Mouse (Mus musculus): ENCODE measurements at regions not wholly inside any gene's neighbourhood (a gene's known extent, or its start where the extent isn't known, plus 50 kb on each side); places are given as distances from the start of the nearest gene placed in this dataset.

- Histone ChIP-seq H3K27me3 (ENCODE audit: control insufficient read depth, insufficient read depth, low read length) (no peaks in the 10 kb centered on the region), H3K4me3 (replicated peaks; ENCODE audit: low read length) (no peak overlapping the region), H3K4me1 (replicated peaks; ENCODE audit: control insufficient read depth, insufficient read depth, low read length) (no peaks in the 10 kb centered on the region), H3K9me3 (ENCODE audit: control insufficient read depth, low read length) (0 out of 2 replicates have a peak, but pooled peaks cover 8% of the 10 kb centered on the region), H3K27ac (no peak overlapping the region), H3K36me3 (replicated peaks; ENCODE audit: control insufficient read depth, insufficient read depth) (no peaks in the 10 kb centered on the region), H3K9ac (no peak overlapping the region), H3K4me2 (replicated peaks) (no peak overlapping the region)
- ATAC-seq (ENCODE audit: low FRiP score) (no peak), DNase-seq (ENCODE audit: low spot score) (no peak)
- 72% methylated on average over 2 of the region's 2 CpGs for WGBS
Observed at GRCm38 (mm10) chr6:18633540-18634200, 119.0 kb upstream of the Cttnbp2 start.

DNA sequence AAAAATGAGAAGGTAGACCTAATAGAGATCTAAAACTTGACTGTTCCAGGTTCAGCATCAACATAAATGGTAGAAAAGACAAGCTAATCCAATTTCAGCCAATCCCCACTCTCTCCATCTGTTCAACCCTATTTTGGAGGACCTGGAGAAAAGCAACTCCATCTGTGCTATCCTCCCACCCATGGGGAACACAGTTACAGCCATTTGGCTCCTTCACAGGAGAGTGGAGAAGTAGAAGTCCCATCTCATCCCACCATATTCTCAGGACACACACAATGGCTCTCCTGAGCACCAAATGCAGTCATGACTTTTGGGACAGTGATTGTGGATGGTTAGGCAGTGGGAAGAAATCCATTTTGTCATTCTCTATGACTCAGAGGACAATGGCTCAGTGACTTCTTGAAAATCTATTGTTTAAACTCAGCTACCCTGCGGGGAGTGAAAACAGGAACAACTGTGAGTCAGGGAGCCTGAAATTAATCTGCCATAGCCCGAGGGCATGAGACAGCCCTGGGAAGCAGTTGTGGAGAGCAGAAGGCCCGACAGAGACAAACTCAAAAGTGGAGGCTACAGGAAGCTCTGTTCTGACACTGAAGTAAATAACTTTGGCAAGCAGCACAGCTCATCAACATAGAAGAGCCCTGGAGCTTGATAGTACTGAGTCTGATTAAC lies 125.2 kb upstream of the Cttnbp2 start:
- Histone ChIP-seq H3K27me3 (ENCODE audit: control insufficient read depth, insufficient read depth, low read length) (no peaks in the 10 kb centered on the region), H3K9me3 (ENCODE audit: control insufficient read depth, low read length) (0 out of 2 replicates have a peak, but pooled peaks cover 8% of the 10 kb centered on the region), H3K4me3 (replicated peaks; ENCODE audit: low read length) (no peak overlapping the region), H3K9ac (no peak overlapping the region), H3K36me3 (replicated peaks; ENCODE audit: control insufficient read depth, insufficient read depth) (no peaks in the 10 kb centered on the region), H3K4me1 (replicated peaks; ENCODE audit: control insufficient read depth, insufficient read depth, low read length) (no peaks in the 10 kb centered on the region), H3K4me2 (replicated peaks) (no peak overlapping the region), H3K27ac (no peak overlapping the region)
- ATAC-seq (ENCODE audit: low FRiP score) (peak; percentile 48; the same call in 1 of the 2 replicates), DNase-seq (ENCODE audit: low spot score) (no peak)
- 14% methylated on average over 3 of the region's 3 CpGs for WGBS

DNA sequence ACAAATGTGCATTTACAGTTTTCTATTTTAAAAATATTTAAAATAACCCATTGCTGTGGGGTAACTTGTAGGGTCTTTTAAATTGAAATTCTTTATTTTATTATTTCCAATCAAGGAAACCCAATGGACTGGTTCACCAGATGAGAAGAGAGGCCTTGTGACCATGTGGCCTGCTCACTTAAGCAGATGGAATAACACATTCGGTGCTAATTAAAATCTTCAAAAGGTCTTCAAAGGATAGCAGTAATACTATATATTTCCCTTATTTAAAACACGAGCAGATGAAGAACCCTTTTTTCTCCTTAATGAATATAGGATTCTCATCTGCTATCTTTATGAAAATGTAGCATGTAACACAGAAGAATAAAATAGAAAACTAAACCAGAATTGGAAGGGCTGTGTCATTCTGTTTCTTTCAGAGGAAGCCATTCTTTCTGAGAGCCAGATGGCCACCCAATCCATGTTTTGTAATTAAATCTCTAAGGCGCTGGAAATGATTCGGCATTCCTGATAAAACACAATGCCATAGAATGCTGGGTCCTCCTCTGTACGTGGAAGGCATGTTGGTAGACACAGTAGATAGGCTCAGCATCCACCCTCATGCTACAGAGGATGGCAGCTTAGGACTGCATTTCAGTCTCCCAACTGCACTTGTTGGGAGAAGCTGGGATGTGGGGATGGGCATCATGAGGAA lies 134.4 kb upstream of the Cttnbp2 start:
- H3K9me3 ChIP-seq (ENCODE audit: control insufficient read depth, low read length), result no peaks in the 10 kb centered on the region
- ATAC-seq (ENCODE audit: low FRiP score) (no peak), DNase-seq (ENCODE audit: low spot score) (no peak)
- no peaks in the 10 kb centered on the region for H3K4me1 ChIP-seq (replicated peaks; ENCODE audit: control insufficient read depth, insufficient read depth, low read length)
- no peak overlapping the region for H3K9ac ChIP-seq
- H3K4me3 ChIP-seq (replicated peaks; ENCODE audit: low read length), result no peak overlapping the region
- no peak overlapping the region for H3K27ac ChIP-seq
- 68% methylated on average over 5 of the region's 5 CpGs for WGBS
- H3K4me2 ChIP-seq (replicated peaks), result no peak overlapping the region
- no peaks in the 10 kb centered on the region for H3K27me3 ChIP-seq (ENCODE audit: control insufficient read depth, insufficient read depth, low read length)
- no peaks in the 10 kb centered on the region for H3K36me3 ChIP-seq (replicated peaks; ENCODE audit: control insufficient read depth, insufficient read depth)

- no peak overlapping the region for H3K4me3 ChIP-seq (replicated peaks; ENCODE audit: low read length)
- WGBS, result 72% methylated on average over 3 of the region's 3 CpGs
- ATAC-seq (ENCODE audit: low FRiP score) (no peak), DNase-seq (ENCODE audit: low spot score) (no peak)
- no peaks in the 10 kb centered on the region for H3K9me3 ChIP-seq (ENCODE audit: control insufficient read depth, low read length)
- no peaks in the 10 kb centered on the region for H3K36me3 ChIP-seq (replicated peaks; ENCODE audit: control insufficient read depth, insufficient read depth)
- H3K4me1 ChIP-seq (replicated peaks; ENCODE audit: control insufficient read depth, insufficient read depth, low read length), result no peaks in the 10 kb centered on the region
- no peaks in the 10 kb centered on the region for H3K27me3 ChIP-seq (ENCODE audit: control insufficient read depth, insufficient read depth, low read length)
- H3K27ac ChIP-seq, result no peak overlapping the region
- no peak overlapping the region for H3K9ac ChIP-seq
- no peak overlapping the region for H3K4me2 ChIP-seq (replicated peaks)
Observed at GRCm38 (mm10) chr6:18651319-18651718, 136.7 kb upstream of the Cttnbp2 start.

DNA sequence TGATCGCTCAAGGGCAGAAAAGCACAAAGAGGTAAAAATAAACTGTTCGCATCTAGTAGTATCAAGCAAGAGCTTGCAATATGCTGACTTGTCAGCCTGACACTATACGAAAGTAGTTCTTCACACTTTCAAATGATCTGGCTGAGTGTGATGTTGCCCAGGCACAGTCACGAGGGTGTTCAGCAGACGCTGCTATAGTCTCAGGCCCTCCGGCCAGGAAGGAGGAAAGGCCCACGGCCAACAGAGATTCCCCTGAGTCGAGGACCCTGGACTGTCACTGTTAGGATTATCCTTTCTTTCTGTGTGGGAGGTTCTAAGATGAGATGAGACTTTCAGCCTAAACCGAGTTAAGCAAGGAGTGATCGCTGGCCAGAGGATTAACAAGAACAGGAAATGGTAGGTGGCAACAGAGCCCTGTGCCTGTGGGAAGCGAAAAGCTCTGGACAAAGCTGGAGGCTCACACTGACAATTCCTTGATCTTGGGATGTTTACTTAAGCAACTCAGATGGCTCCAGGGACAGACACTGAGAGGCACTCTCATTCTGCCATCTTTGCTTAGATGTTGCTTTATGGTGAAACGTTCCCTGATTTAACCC lies 137.5 kb upstream of the Cttnbp2 start:
- Histone ChIP-seq H3K9ac (no peak overlapping the region), H3K27me3 (ENCODE audit: control insufficient read depth, insufficient read depth, low read length) (no peaks in the 10 kb centered on the region), H3K4me3 (replicated peaks; ENCODE audit: low read length) (no peak overlapping the region), H3K4me2 (replicated peaks) (no peak overlapping the region), H3K4me1 (replicated peaks; ENCODE audit: control insufficient read depth, insufficient read depth, low read length) (no peaks in the 10 kb centered on the region), H3K27ac (no peak overlapping the region), H3K36me3 (replicated peaks; ENCODE audit: control insufficient read depth, insufficient read depth) (no peaks in the 10 kb centered on the region), H3K9me3 (ENCODE audit: control insufficient read depth, low read length) (no peaks in the 10 kb centered on the region)
- WGBS, result 81% methylated on average over 12 of the region's 12 CpGs
- no peak for DNase-seq (ENCODE audit: low spot score)
- no peak for ATAC-seq (ENCODE audit: low FRiP score)

DNA sequence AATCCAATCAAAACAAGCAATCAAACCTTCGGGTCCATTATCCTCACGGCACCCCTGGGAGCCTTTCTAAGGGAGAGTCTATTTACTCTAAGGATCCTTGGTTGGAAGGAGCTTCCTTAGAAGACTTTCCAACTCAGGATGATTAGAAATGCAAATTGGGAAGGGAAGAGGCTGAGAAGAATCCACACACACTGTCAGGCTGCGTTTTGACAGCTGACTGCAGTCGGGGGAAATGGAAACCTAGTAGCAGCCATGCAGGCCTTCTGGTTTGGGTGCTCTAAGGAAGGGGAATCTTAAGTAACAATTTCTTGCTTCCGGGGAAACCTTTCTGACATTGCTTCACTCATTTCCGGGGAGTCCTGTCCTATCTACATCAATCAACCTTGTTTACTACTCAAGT lies 139.6 kb upstream of the Cttnbp2 start:
- H3K4me1 ChIP-seq (replicated peaks; ENCODE audit: control insufficient read depth, insufficient read depth, low read length), result no peaks in the 10 kb centered on the region
- DNase-seq (ENCODE audit: low spot score), result no peak
- no peak overlapping the region for H3K4me2 ChIP-seq (replicated peaks)
- no peaks in the 10 kb centered on the region for H3K9me3 ChIP-seq (ENCODE audit: control insufficient read depth, low read length)
- H3K4me3 ChIP-seq (replicated peaks; ENCODE audit: low read length), result no peak overlapping the region
- no peak overlapping the region for H3K9ac ChIP-seq
- no peaks in the 10 kb centered on the region for H3K27me3 ChIP-seq (ENCODE audit: control insufficient read depth, insufficient read depth, low read length)
- H3K27ac ChIP-seq, result no peak overlapping the region
- no peaks in the 10 kb centered on the region for H3K36me3 ChIP-seq (replicated peaks; ENCODE audit: control insufficient read depth, insufficient read depth)
- no peak for ATAC-seq (ENCODE audit: low FRiP score)
- 46% methylated on average over 6 of the region's 6 CpGs for WGBS

GRCm38 (mm10) chr6:18656202-18656601 lies 141.6 kb upstream of the Cttnbp2 start:
- H3K9me3 ChIP-seq (ENCODE audit: control insufficient read depth, low read length), result no peaks in the 10 kb centered on the region
- ATAC-seq (ENCODE audit: low FRiP score), result no peak
- H3K27ac ChIP-seq, result no peak overlapping the region
- no peak for DNase-seq (ENCODE audit: low spot score)
- H3K4me1 ChIP-seq (replicated peaks; ENCODE audit: control insufficient read depth, insufficient read depth, low read length), result no peaks in the 10 kb centered on the region
- 53% methylated on average over 4 of the region's 4 CpGs for WGBS
- H3K9ac ChIP-seq, result no peak overlapping the region
- H3K4me3 ChIP-seq (replicated peaks; ENCODE audit: low read length), result no peak overlapping the region
- no peaks in the 10 kb centered on the region for H3K27me3 ChIP-seq (ENCODE audit: control insufficient read depth, insufficient read depth, low read length)
- no peaks in the 10 kb centered on the region for H3K36me3 ChIP-seq (replicated peaks; ENCODE audit: control insufficient read depth, insufficient read depth)
- no peak overlapping the region for H3K4me2 ChIP-seq (replicated peaks)

- DNase-seq (ENCODE audit: low spot score) (no peak), ATAC-seq (ENCODE audit: low FRiP score) (no peak)
- Histone ChIP-seq H3K9me3 (ENCODE audit: control insufficient read depth, low read length) (no peaks in the 10 kb centered on the region), H3K4me3 (replicated peaks; ENCODE audit: low read length) (no peak overlapping the region), H3K27ac (no peak overlapping the region), H3K4me2 (replicated peaks) (no peak overlapping the region), H3K27me3 (ENCODE audit: control insufficient read depth, insufficient read depth, low read length) (no peaks in the 10 kb centered on the region), H3K36me3 (replicated peaks; ENCODE audit: control insufficient read depth, insufficient read depth) (no peaks in the 10 kb centered on the region), H3K9ac (no peak overlapping the region), H3K4me1 (replicated peaks; ENCODE audit: control insufficient read depth, insufficient read depth, low read length) (no peaks in the 10 kb centered on the region)
- 60% methylated on average over 7 of the region's 7 CpGs for WGBS
Observed at GRCm38 (mm10) chr6:18656772-18657401, 142.2 kb upstream of the Cttnbp2 start.

- no peak overlapping the region for H3K4me3 ChIP-seq (replicated peaks; ENCODE audit: low read length)
- DNase-seq (ENCODE audit: low spot score) (no peak), ATAC-seq (ENCODE audit: low FRiP score) (no peak)
- no peaks in the 10 kb centered on the region for H3K36me3 ChIP-seq (replicated peaks; ENCODE audit: control insufficient read depth, insufficient read depth)
- 96% methylated on average over 4 of the region's 4 CpGs for WGBS
- H3K9ac ChIP-seq, result no peak overlapping the region
- no peaks in the 10 kb centered on the region for H3K4me1 ChIP-seq (replicated peaks; ENCODE audit: control insufficient read depth, insufficient read depth, low read length)
- H3K27ac ChIP-seq, result no peak overlapping the region
- H3K4me2 ChIP-seq (replicated peaks), result no peak overlapping the region
- H3K27me3 ChIP-seq (ENCODE audit: control insufficient read depth, insufficient read depth, low read length), result no peaks in the 10 kb centered on the region
- no peaks in the 10 kb centered on the region for H3K9me3 ChIP-seq (ENCODE audit: control insufficient read depth, low read length)
Observed at GRCm38 (mm10) chr6:18664687-18665086, 150.0 kb upstream of the Cttnbp2 start.
